In the genomic region with DNA sequence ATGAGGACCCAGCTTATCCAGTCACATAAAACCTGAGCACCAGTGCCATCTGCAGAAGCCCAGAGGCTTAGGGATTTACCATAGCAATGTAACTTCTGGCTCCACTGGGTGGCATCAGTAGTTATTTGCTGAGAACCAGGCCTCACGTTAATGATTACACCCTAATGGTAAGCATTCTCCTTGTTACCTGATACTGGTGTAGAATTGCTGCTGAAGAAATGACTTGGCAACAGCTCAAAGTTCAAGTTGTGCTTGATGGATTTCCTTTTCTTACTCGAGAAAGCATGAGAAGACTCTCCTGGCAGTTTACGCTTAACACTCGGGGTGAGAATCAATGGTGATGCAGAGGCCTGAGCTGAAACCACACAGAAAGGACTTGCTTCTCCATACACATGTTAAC, we compare ENCODE assay signal across 18 mouse cellular contexts. TPM values are rescaled to one million over a fixed set of nuclear protein-coding genes. Genes with fewer than 3 reads are reported as not detected.
A peak's percentile ranks its signal among the peaks of the same experiment; 100 is the strongest.
DNase-seq lines count a peak whose midpoint lies in the region; ATAC-seq and TF ChIP-seq lines count a peak whose summit lies in the region.
"Had no signal": no experiment of that assay in that cellular context is flagged by ENCODE, and none has a peak within 500 bp of the region (broad histone marks: within the 10 kb centered on the region; RNA-seq: fewer than 3 reads in every experiment).

No protein-coding gene starts in this region.

- H3K9me3 ChIP-seq in intestine, postnatal 0 days (ENCODE audit: control insufficient read depth), result no peaks in the 10 kb centered on the region
- H3K9me3 ChIP-seq in forebrain, embryonic 11.5 days (ENCODE audit: control insufficient read depth, low read length), result no peaks in the 10 kb centered on the region
- H3K9me3 ChIP-seq: liver, embryonic 13.5 days had no signal

- ATAC-seq in Patski, result peak; percentile 85
- ATAC-seq in intestine, postnatal 0 days, result peak; percentile 93
- ATAC-seq in forebrain, embryonic 11.5 days (replicated peaks; ENCODE audit: low FRiP score), result no peak
- ATAC-seq: forebrain, embryonic 16.5 days; inflammation-experienced regulatory T-cells, adult 6 months had no signal

- no peak overlapping the region for H3K9ac ChIP-seq in intestine, postnatal 0 days (ENCODE audit: low read depth, low read length)
- no peak overlapping the region for H3K9ac ChIP-seq in forebrain, embryonic 11.5 days (ENCODE audit: low read length)
- H3K9ac ChIP-seq: liver, embryonic 13.5 days had no signal

- no peak for DNase-seq in Patski (ENCODE audit: low read depth, low spot score)
- peak; percentile 33 for DNase-seq in kidney, postnatal 10 days
- DNase-seq in lung, postnatal 14 days, result peak; percentile 36
- no peak for DNase-seq in spleen, adult 18-20 months
- no peak for DNase-seq in gastrocnemius, postnatal 14 days
- no peak for DNase-seq in forebrain, embryonic 11.5 days (ENCODE audit: low spot score)
- no peak for DNase-seq in cerebellum, adult 9-11 months
- DNase-seq: liver, embryonic 13.5 days; right cerebral cortex, postnatal 14 days; thymus, postnatal 25 days had no signal

- in situ Hi-C loops in Patski (cut with MboI; ENCODE audit: low pct_unique_long_range_greater_than_20kb), result no loop called here

- no peak overlapping the region for H3K4me3 ChIP-seq in intestine, postnatal 0 days (ENCODE audit: low read depth, low read length)
- H3K4me3 ChIP-seq in forebrain, embryonic 11.5 days (ENCODE audit: low read depth, low read length), result no peak overlapping the region
- H3K4me3 ChIP-seq: left cerebral cortex, adult 2 months; liver, embryonic 13.5 days; myocyte had no signal

- H3K4me2 ChIP-seq in intestine, postnatal 0 days (replicated peaks; ENCODE audit: low read depth), result peak overlapping the region; percentile 38; the same call in 1 of the 2 replicates
- no peak overlapping the region for H3K4me2 ChIP-seq in forebrain, embryonic 11.5 days (ENCODE audit: low read depth, low read length, severe bottlenecking)
- H3K4me2 ChIP-seq: heart, embryonic 11.5 days; liver, embryonic 13.5 days; midbrain, embryonic 11.5 days had no signal

- intact Hi-C loops in gastrocnemius, postnatal 14 days (cut with DNase I; ENCODE audit: low total_unique reads), result no loop called here

- peak overlapping the region; percentile 65 for H3K27ac ChIP-seq in intestine, postnatal 0 days (ENCODE audit: low read depth, low read length)
- H3K27ac ChIP-seq in forebrain, embryonic 11.5 days (ENCODE audit: low read depth, low read length), result no peak overlapping the region
- H3K27ac ChIP-seq: left cerebral cortex, adult 2 months; liver, embryonic 13.5 days had no signal

- no peaks in the 10 kb centered on the region for H3K4me1 ChIP-seq in intestine, postnatal 0 days (replicated peaks; ENCODE audit: control insufficient read depth, insufficient read depth, low read length)
- no peaks in the 10 kb centered on the region for H3K4me1 ChIP-seq in forebrain, embryonic 11.5 days (replicated peaks; ENCODE audit: control insufficient read depth, insufficient read depth, low read length)
- H3K4me1 ChIP-seq: liver, embryonic 13.5 days had no signal

- 22% methylated on average over 4 of the region's 4 CpGs for WGBS in intestine, postnatal 0 days
- 88% methylated on average over 4 of the region's 4 CpGs for WGBS in forebrain, embryonic 11.5 days

- TF ChIP-seq CTCF in Patski (IDR thresholded peaks at IDR 0.05), result no peak
- peak; percentile 68 for TF ChIP-seq CTCF in intestine, postnatal 0 days (IDR thresholded peaks at IDR 0.05; ENCODE audit: low read depth)

- POLR2A ChIA-PET in Patski (lab: Charles Lee), result interaction anchor here (0.8 kb wide), 1 partner anchor 9 kb away, joined by 3 read pairs; the partner anchor contains the start of gene Arhgap11a

- CTCF ChIA-PET in Patski (lab: Charles Lee), result interaction anchor here (0.6 to 1.6 kb wide), 6 partner anchors 8 to 338 kb away, joined by 3 to 4 read pairs (median 3); partner anchors contain the start of gene Arhgap11a

- peaks cover 33% of the 10 kb centered on the region for H3K36me3 ChIP-seq in intestine, postnatal 0 days (ENCODE audit: control insufficient read depth, insufficient read depth)
- peaks cover 12% of the 10 kb centered on the region for H3K36me3 ChIP-seq in forebrain, embryonic 11.5 days (ENCODE audit: control insufficient read depth, insufficient read depth, low read length)

- no peaks in the 10 kb centered on the region for H3K27me3 ChIP-seq in Patski
- H3K27me3 ChIP-seq in intestine, postnatal 0 days (replicated peaks; ENCODE audit: control insufficient read depth, insufficient read depth, low read length), result no peaks in the 10 kb centered on the region
- H3K27me3 ChIP-seq in forebrain, embryonic 11.5 days (ENCODE audit: control insufficient read depth, insufficient read depth, low read length), result no peaks in the 10 kb centered on the region
- H3K27me3 ChIP-seq: liver, embryonic 13.5 days had no signal

RNA-seq across cellular contexts. Expression of gene Arhgap11a, which starts 9.0 kb away (rescaled TPM):
- polyA plus RNA-seq in Patski (2021), result 30.1 TPM
- polyA plus RNA-seq in intestine, postnatal 0 days (2015; fragmentation: Nextera tagmentation; extraction: Ambion mirVana), result 7.1 and 7.5 TPM in 2 replicates
- total RNA-seq in gastrocnemius, postnatal 14 days (2021), result 1 to 10 TPM; 3.7 to 4.2 TPM
- 7.3 and 8.0 TPM in 2 replicates for polyA plus RNA-seq in forebrain, embryonic 11.5 days (2014; fragmentation: Nextera tagmentation; extraction: Ambion mirVana)

RNA-seq across cellular contexts. Expression of gene Scg5, which starts 10.6 kb away (rescaled TPM):
- 0.24 TPM for polyA plus RNA-seq in Patski (2021)
- polyA plus RNA-seq in intestine, postnatal 0 days (2015; fragmentation: Nextera tagmentation; extraction: Ambion mirVana), result 18.0 and 19.5 TPM in 2 replicates
- under 1 TPM; 0.24 to 0.25 TPM for total RNA-seq in gastrocnemius, postnatal 14 days (2021)
- polyA plus RNA-seq in forebrain, embryonic 11.5 days (2014; fragmentation: Nextera tagmentation; extraction: Ambion mirVana), result 36.0 and 37.3 TPM in 2 replicates
- total RNA-seq: hematopoietic stem cell, adult 5-6 weeks had no signal

Comparison
In these comparisons a context has a peak if more than half of its experiments do, and no peak if none do; other contexts are left out.
1. DNase-seq: peak in kidney, postnatal 10 days (single experiment) and lung, postnatal 14 days (single experiment); none in Patski (single experiment), spleen, adult 18-20 months (0 of 2), gastrocnemius, postnatal 14 days (single experiment), forebrain, embryonic 11.5 days (single experiment) and cerebellum, adult 9-11 months (single experiment).
2. RNA of gene Scg5, which starts 10.6 kb away (polyA plus RNA-seq): 36.0 to 37.3 TPM in forebrain, embryonic 11.5 days and 18.0 to 19.5 TPM in intestine, postnatal 0 days; 0.24 TPM in Patski (single experiment); every median in the first group is over 10 times any median in the second.